Mouse (Mus musculus) adrenal gland (tissue): ENCODE results near the gene Zfp706.

Experiments used
- intact Hi-C: fragments of 180-260 bp; cut with DNase I; formaldehyde crosslinking; loops from one replicate; pipeline ENCODE4 v1.15.1; 2025
- long read RNA-seq, 2 experiments: library from polyadenylated mRNA; unstranded; transcript quantifications; one replicate each; pipeline ENCODE4 v2.0.0; 2020; ENCODE audit warnings: borderline replicate concordance in 1 of 2; ENCODE audit not compliant: insufficient replicate concordance in 1 of 2

Zfp706 gene
- long read RNA-seq, experiment 1, full-length matches to known transcripts, result 240 of 249 reads
- long read RNA-seq, experiment 1, partial matches to known transcripts, result 4 of 249 reads
- long read RNA-seq, experiment 1, other reads (novel, unspliced or antisense), result 5 of 249 reads
- long read RNA-seq, experiment 2, full-length matches to known transcripts, result 270 of 280 reads
- long read RNA-seq, experiment 2, partial matches to known transcripts, result 2 of 280 reads
- long read RNA-seq, experiment 2, other reads (novel, unspliced or antisense), result 8 of 280 reads

DNA sequence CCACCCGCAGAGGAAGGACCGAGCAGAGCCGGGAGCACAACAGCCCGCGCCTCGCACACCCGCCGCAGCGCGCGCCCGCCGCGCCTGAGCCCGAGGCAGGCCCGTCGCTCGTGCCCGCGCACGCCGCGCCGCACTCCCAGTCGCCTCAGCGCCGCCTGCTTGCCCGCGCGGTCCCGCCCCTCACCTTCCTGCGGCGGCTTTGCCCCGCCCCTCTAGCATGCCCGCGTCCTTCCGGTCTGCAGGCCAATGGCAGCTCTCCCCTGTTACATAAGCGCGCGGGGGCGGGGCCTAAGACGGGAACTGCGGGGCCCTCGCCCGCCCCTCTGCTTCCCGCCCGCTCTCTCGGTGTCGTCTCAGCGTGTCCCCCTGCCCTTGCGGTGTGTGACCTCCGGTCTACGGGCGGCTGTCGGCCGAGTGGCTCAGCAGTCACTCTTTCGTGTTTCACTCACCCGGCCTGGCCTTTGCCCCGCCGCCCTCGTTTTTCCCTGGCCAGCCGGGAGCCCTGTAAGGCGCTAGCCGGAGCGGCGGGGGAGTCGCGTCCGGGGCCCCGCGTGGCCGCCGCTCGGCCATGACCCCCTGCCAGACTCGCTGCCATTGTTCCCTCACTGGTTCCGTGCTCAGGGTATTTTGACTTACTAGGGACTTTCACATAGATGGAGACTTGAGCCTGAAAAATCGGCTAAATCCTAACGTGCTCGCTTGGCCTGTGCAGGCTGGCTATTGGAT lies at the start of gene Zfp706:
Gene Zfp706, minus strand, starts transcription at position 541 of the 726 bp plus-strand sequence.
- intact Hi-C loops, result loop anchor here (5.0 kb wide), 1 partner anchor 290 kb away; no protein-coding TSS in a partner anchor

- intact Hi-C loops, result no loop called here
These were observed 47.0 kb upstream of the Zfp706 start for GRCm38 (mm10) chr15:37054582-37054981.

- intact Hi-C loops, result no loop called here
These were observed 45.7 kb upstream of the Zfp706 start for GRCm38 (mm10) chr15:37053085-37053762.

- intact Hi-C loops, result no loop called here
These were observed 39.8 kb upstream of the Zfp706 start for GRCm38 (mm10) chr15:37047403-37047802.

DNA sequence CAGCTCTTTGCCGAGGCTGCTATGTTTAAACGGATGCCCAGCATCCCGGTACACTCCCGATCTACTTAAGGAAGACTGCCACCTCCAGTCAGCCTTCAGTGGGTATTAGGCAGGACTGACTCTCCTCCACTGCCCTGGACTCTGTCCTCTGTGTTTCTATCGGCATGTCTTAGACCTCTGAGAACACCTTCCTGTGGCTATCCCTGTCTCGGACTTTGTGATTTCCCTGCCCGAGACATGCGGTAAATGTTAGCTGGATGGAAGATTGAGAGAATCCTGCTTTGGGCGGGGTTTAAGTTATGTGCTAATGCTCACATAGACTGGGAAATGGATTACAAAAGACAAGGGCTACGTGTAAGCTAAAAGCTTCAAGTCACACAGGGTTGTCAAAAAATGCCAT lies 39.0 kb upstream of the Zfp706 start:
- intact Hi-C loops, result no loop called here

- intact Hi-C loops, result no loop called here
These were observed 38.6 kb upstream of the Zfp706 start for GRCm38 (mm10) chr15:37046131-37046530.

DNA sequence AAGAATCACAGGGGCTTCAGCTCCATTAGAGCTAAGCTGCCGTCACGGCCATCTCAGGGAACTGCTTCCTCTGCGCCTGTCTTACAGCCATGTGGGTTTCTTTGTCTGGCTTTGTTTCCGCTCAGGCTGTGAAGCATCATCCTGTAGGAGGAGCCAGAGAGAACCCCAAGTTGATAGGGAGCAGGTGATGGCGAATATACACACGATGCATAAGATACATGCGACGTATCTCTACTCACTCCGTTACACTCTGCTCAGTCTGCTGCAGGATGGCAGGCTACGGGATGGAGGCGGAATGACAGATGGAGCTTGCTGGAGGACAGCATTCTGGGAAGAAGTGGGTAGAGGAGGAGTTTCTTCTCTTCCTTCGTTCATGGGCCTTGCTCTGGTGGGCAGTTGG lies 37.9 kb upstream of the Zfp706 start:
- intact Hi-C loops, result no loop called here

GRCm38 (mm10) chr15:37042559-37042958 lies 35.0 kb upstream of the Zfp706 start:
- intact Hi-C loops, result no loop called here

- intact Hi-C loops, result no loop called here
These were observed 33.6 kb upstream of the Zfp706 start for GRCm38 (mm10) chr15:37041214-37041613.

- intact Hi-C loops, result no loop called here
These were observed 31.1 kb upstream of the Zfp706 start for GRCm38 (mm10) chr15:37038666-37039065.

DNA sequence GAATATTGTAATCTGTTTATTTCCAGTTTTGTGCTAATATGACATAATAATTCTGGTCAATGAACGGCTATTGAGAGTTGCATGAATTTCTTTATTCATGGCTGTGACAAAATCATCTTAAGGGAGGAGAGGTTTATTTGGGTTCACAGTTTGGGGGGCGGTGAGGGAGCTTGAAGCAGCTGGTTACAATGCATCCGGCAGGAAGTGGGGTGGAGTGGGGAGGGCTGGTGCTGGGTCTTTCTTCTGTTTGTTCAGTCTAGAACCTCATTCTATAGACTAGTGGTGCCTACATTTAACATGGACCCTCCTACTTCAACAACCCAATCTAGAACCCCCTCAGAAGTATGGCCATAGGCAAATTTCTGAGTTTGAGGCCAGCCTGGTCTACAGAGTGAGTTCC lies 30.1 kb upstream of the Zfp706 start:
- intact Hi-C loops, result no loop called here

DNA sequence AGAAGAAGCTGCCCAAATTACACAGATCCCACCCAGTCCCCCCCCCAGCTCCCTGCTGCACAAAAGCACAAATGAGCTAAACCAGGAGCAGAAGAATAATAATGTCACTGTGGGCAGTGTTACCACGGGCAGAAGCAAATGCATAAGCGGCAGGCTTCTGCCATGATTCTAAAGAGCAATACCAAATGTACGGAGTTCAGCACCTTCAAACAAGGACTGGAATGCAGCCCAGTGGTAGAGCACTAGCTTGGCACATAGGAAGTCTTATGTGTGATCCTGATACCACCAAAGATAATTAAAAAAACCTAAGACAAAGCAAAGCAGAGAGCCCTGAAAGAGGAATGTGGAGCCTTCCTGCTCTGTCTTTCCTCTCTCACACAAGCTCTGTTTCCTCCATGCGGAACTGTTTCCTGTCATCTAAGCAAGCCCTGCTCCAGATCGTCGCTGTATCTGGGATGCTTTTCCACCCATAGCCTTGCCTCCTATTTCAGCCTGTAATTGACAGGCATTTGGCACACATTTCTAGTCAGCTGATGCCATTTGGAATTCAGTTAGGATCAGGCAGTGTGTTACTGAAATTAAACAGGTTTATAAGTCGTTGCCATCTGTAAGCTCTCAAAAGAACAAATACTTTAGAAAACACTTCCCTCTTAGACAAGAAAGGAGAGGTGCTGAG lies 29.0 kb upstream of the Zfp706 start:
- intact Hi-C loops, result no loop called here

DNA sequence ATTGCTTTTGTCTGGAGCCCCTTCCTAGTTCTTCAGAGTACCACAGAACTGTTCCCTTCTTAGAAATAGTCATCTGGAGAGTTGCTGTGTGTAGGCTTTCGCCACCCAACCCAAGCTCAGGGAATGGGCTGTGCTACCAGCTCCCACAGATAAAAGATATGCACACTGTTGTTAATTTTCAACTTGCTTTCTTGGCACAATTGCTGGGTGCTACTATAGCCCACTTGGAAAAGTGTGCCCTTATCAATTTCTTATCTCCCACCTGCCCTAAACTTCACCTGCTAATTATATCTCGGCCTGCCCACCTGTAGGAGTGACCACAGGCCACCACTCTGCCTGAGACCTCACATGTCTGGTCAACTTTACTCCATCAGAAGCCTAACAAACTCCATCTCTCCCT lies 26.6 kb upstream of the Zfp706 start:
- intact Hi-C loops, result no loop called here

GRCm38 (mm10) chr15:37033431-37033830 lies 25.9 kb upstream of the Zfp706 start:
- intact Hi-C loops, result no loop called here

- intact Hi-C loops, result no loop called here
These were observed 24.0 kb upstream of the Zfp706 start for GRCm38 (mm10) chr15:37031334-37032150.

- intact Hi-C loops, result no loop called here
These were observed 23.4 kb upstream of the Zfp706 start for GRCm38 (mm10) chr15:37030929-37031328.

DNA sequence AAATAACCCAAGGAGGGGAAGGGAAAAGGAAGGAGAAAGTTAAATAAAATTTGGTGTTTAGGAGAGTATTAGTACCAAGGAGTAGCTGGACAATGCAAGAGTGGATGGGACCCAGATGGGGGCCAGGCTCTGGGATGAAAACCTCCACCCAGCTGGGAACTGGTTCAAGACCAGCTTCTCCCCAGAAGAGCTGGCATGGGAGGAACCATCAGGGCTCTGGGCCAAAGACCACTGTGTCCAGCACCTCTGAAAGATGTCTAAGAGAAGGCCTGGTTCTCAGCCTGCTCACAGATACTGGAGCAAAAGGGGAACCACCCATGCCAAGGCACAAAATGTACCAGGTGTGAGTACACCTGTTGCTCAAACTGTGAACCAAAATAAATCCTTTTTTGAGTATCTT lies 20.4 kb upstream of the Zfp706 start:
- intact Hi-C loops, result no loop called here

DNA sequence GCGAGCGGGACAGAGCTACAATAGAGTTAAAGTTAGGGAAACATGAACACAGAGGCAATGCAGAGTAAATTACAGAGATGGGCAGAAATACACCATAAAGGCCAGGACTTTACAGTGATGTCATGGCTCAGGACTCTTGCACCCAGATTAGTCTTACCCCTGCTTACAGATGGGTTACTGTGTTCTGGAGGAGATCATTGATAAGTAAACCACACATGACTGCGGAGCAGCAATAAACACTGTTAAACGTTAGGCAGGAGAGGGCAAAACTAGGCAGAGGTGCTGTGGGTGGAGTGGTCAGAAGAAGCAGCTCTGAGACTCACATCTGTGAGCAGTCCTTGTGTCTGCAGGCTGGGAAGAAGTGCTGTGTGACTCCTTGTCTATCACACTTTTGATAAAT lies 18.9 kb upstream of the Zfp706 start:
- intact Hi-C loops, result no loop called here

- intact Hi-C loops, result no loop called here
These were observed 13.1 kb upstream of the Zfp706 start for GRCm38 (mm10) chr15:37020581-37021245.

- intact Hi-C loops, result loop anchor here (10.0 kb wide), 1 partner anchor 405 kb away; no protein-coding TSS in a partner anchor
These were observed 11.9 kb upstream of the Zfp706 start for GRCm38 (mm10) chr15:37019434-37019833.
